Mouse (Mus musculus) retina, postnatal 7 days (tissue): ENCODE results near the gene Smarcd1.

ENCODE experiments used
- DNase-seq: peaks from one replicate; pipeline ENCODE4 v3.0.0-alpha.2; 2012; ENCODE audit warnings: low read depth, low spot score

Smarcd1 gene

GRCm38 (mm10) chr15:99701999-99702900 is at the start of gene Smarcd1:
Gene Smarcd1 (plus strand): TSS chr15:99702129.
- DNase-seq = peak; percentile 92

DNA sequence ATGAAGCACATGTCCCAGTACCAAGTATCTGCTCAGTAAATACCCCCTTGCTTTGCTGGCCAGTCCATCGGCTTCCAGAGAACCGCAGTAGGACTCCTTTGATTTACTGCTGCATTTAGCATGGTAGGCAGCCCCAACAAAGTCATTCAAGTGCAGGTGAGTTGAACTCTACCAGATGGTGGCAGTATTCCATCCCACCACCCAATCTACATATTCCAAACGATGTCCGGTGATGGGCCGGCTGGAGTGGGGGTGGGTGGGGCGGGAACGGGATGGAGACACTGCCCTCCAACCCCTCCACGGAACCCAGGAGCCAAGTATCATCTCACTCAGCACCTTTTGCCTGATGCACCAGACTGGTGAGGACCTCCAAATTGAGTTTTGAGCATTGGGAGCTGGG is 48.6 kb upstream of the Smarcd1 start:
- DNase-seq = no peak

DNA sequence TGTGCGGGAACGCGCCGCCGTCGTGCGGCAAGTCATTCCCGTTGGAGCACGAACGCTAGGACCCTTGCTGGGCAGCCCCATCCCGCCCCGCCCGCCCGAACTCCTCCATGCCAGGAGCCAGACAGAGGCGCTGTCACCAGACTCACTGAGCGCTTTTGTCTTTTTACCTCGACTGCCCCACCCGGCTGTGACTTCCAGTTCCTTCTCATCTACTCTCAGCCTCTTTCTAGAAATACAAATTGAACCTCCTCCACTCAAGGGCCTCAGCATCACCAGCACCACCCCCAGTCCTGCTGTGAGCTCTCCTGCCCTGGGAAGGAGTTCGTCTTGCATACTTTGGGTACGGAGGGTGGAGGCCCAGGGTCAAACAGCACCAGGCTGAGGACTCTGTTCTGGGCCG is 48.1 kb upstream of the Smarcd1 start:
- DNase-seq = no peak

DNA sequence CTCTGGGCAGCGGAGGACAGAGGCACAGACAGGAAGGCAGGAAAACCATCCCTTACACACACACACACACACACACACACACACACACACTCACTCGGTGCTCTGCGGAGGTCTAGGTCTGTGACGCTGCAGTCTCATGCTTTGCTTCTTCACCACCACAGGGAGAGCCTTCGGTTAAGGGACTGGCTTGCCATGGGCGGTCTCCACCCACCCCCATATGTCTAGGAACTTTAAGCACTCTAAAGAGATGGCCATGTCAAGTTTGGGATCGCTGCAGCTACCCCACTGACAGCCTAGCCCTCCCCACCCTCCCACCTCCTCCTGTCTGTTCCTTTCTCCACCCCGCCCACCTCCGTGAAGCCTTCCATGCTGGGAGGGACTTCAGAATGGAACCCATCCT is 46.0 kb upstream of the Smarcd1 start:
- no peak for DNase-seq

DNA sequence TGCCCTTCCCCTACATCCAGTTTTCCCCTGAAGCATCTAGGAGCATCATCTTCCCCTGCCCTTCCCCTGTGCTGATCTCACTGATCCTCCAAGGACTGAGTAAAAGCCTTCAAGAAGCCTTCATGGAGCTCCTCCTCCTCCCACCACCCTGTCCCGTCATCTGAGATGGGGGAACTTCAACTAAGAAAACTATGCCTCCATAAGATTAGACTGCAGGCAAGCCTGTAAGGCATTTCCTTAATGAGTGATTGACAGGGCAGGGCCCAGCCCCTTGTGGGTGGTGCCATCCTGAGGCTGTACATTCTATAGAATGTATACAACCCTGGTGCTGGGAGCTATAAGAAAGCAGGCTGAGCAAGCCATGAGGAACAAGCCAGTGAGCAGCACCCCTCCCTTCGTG is 43.5 kb upstream of the Smarcd1 start:
- no peak for DNase-seq

GRCm38 (mm10) chr15:99661121-99661830 is 40.7 kb upstream of the Smarcd1 start:
- DNase-seq = no peak

GRCm38 (mm10) chr15:99662371-99662770 is 39.6 kb upstream of the Smarcd1 start:
- DNase-seq = no peak

GRCm38 (mm10) chr15:99663964-99664599 is 37.8 kb upstream of the Smarcd1 start:
- no peak for DNase-seq

DNA sequence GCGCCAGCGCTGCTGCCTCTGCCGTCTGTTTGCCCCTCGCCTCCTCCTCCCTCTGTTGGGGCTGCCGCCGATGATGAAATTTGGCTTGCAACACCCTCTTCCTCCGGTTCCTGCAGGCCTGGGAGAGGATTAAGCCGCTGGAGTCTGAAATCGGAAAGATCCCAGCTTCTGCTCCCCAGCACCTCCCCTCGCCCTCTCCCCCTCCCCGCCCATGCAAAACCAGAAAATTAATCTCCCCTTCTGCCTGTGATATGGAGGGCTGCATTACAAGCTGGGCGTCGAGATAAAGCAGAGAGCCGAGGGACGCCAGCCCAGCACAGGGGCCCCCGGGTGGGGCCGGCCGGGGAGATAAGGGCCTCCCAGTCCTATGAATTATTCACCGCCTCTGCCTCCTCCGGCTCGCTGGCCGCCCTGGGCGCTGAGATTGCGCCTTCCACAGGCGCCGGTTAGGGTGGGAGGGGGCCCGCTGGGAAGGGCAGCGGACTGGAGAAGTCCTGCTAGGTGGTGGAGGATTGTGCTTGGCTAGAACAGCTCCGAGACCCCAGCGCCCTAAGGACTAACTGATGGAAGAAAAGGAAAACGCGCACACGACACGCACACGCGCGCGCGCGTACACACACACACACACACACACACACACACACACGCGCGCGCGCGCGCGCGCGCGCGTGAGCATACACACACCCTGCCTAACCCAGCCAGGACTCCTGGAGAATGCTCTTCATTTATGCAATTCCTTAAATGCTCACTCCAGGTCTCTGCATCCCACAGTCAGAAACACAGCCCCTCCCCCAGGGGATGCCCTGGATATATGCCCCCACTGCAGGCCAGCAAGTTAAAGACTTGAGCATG is 37.1 kb upstream of the Smarcd1 start:
- no peak for DNase-seq

GRCm38 (mm10) chr15:99667544-99667943 is 34.4 kb upstream of the Smarcd1 start:
- no peak for DNase-seq

GRCm38 (mm10) chr15:99668881-99669280 is 33.0 kb upstream of the Smarcd1 start:
- peak; percentile 47 for DNase-seq

GRCm38 (mm10) chr15:99669392-99669791 is 32.5 kb upstream of the Smarcd1 start:
- DNase-seq = no peak

GRCm38 (mm10) chr15:99670154-99670821 is 31.6 kb upstream of the Smarcd1 start, which contains the start of gene Asic1:
Gene Asic1 (plus strand): TSS chr15:99670368.
- DNase-seq = peak; percentile 55

GRCm38 (mm10) chr15:99670964-99671670 is 30.8 kb upstream of the Smarcd1 start:
- DNase-seq = no peak

- DNase-seq = no peak
Measured at GRCm38 (mm10) chr15:99671783-99672182, 30.1 kb upstream of the Smarcd1 start.

- DNase-seq = no peak
Measured at GRCm38 (mm10) chr15:99674866-99675265, 27.1 kb upstream of the Smarcd1 start.

DNA sequence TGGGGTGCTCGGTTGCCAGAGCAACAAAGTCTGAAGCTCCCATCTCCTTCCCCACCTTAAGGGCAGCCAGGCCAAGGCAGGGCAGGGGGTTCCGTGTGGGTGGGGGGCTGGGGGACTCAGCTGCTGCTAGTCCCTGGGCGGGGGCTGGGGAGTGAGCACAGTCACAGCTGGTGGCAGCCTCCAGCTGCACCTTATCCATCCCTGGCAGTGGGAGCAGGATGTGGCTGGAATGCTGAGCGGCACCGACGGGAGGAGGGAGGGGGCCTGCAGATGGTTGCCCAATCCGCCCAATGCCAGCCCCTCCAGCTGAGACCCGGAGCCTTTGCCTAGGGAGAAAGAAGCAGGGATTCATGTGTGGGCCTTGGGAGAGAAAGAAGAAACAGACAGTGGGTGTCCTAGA is 24.8 kb upstream of the Smarcd1 start:
- DNase-seq = no peak

DNA sequence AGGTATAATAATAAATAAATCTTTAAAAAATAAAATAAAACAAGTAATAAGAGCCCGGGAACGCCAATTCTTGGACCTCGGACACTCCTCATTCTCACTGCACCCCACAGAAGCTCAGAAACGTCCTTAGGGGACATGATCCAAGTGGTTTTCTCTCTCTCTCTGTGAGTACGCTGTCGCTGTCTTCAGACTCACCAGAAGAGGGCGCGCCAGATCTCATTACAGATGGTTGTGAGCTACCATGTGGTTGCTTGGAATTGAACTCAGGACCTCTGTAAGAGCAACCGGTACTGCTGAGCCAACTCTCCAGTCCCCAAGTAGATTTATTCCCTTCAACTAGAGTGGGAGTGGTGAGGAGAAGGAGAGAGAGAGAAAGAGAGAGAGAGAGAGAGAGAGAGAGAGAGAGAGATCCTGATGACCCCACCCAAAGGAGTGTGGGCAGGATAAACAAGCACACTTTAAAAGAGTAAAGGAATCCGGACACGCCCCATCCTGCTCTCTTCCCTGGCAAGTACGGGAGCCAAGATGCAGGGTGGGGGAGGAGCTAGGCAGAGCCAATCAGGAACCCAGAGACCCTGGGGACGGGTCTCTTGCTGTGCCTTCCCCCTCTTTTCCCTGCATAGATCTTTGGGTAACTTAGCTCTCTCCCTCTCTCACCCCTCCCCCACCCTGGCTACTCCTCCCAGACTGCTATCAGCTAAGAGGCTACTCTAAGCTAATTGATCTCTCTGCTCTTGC is 23.7 kb upstream of the Smarcd1 start:
- no peak for DNase-seq

DNA sequence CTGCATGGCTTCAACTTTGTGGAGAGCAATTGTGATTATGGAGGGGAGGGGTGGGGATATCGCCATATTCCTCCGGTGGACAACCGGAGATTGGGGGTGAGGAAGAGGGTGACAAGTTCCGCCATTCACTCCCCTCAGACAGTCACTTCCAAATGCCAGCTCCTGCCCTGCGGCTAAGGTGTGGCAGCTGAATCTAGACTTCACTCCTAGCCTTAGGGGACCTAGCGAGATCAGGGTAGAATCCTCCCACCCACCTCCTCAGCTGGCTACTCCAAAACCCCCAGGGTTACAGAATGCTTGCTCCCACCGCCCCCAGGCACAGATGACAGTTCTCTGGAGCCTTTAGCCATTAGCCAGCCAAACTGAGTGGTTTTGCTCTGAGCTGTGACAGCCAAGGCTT is 22.9 kb upstream of the Smarcd1 start:
- no peak for DNase-seq
